Mouse (Mus musculus) thymus, adult 2 months (tissue): ENCODE results near the gene Prrt2. TPM values are rescaled to one million over a fixed set of nuclear protein-coding genes. Genes with fewer than 3 reads are reported as not detected.

ENCODE experiments used
- DNase-seq: peaks from one replicate; pipeline ENCODE4 v3.0.0; 2021
- H3K27ac ChIP-seq: fragments of 200-500 bp; 2 replicates; pipeline ENCODE4 v1.5.1; 2012; ENCODE audit warnings: low read length, control low read depth; ENCODE audit not compliant: control insufficient read depth, insufficient read depth
- H3K27me3 ChIP-seq: fragments of 200-500 bp; 2 replicates; pipeline ENCODE4 v1.6.1; 2012; ENCODE audit warnings: mild to moderate bottlenecking, low read length, moderate library complexity, mixed read lengths; ENCODE audit not compliant: control insufficient read depth, insufficient read depth
- H3K36me3 ChIP-seq: fragments of 200-500 bp; 2 replicates; pipeline ENCODE4 v1.6.1; 2012; ENCODE audit warnings: mild to moderate bottlenecking, low read length, moderate library complexity; ENCODE audit not compliant: control insufficient read depth, insufficient read depth
- H3K4me1 ChIP-seq: fragments of 200-500 bp; replicated peaks from 2 replicates; pipeline ENCODE4 v1.6.1; 2012; ENCODE audit warnings: low read length; ENCODE audit not compliant: control insufficient read depth, insufficient read depth
- H3K4me3 ChIP-seq: fragments of 200-500 bp; 2 replicates; pipeline ENCODE4 v1.5.1; 2012; ENCODE audit warnings: mild to moderate bottlenecking, low read length, control low read depth, moderate library complexity; ENCODE audit not compliant: control insufficient read depth, insufficient read depth
- CTCF ChIP-seq: fragments of 200-500 bp; IDR thresholded peaks from 2 replicates; pipeline ENCODE4 v1.5.1; 2012; ENCODE audit warnings: mild to moderate bottlenecking, control low read depth, low read length, moderate library complexity, borderline replicate concordance; ENCODE audit not compliant: control insufficient read depth, poor library complexity, insufficient read depth; ENCODE audit errors: extremely low read depth
- POLR2A ChIP-seq: fragments of 200-500 bp; IDR thresholded peaks from 2 replicates; pipeline ENCODE4 v1.6.1; 2012; ENCODE audit warnings: mild to moderate bottlenecking, low read length, control low read depth, moderate library complexity; ENCODE audit not compliant: control insufficient read depth, poor library complexity, insufficient read depth; ENCODE audit errors: extremely low read depth
- whole genome bisulfite sequencing: fragments of 180-500 bp; shearing (Covaris S2); methylation state at CpG from one replicate; pipeline ENCODE4 v1.1.7; 2018; 5-methylcytosine and 5-hydroxymethylcytosine counted together
- polyA plus RNA-seq: library from polyadenylated mRNA; depleted of rRNA; stranded (reverse); fragments of >200 nt; gene quantifications from 2 replicates; pipeline ENCODE4 v1.2.3, GENCODE M21; 2012

Gene Prrt2
- polyA plus RNA-seq, 1 experiment, result 53.1 TPM

DNA sequence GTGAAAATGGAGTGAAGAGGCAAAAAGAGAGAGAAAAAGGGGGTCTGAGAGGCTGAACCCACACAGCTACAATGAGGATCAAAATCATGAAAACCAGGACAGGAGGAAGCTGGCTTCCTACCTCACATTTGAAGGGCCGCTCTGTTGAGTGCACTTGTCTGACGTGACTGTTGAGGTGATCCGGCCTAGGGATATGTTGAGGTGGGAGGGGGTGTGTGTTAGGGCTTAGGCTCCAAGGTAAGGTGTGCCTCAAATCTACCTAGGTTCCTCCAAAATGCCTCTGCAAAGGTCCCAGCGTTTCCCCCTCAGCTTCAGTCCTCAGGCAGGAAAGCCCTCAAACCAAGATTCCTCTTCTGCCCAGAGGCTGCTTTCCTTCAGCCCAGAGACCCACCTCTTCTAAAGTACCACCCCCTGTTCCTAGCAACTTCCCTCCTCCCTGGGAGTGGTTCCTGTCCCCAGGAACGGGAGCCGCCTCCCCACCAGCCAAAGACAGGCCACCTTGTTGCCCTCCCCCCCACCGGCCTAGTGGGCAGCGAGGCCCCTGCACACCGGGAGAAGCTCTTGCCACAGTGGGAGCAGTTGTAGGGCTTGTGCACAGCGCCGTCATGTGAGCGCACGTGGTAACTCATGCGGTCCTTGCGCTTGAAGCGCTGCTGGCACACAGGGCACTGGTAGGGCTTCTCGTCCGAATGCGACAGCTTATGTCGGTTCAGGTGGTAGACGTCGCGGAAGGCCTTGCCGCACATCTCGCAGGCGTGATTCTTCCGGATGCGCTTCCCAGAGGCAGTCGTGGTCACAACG lies 3.9 kb upstream of the Prrt2 start:
- peak; percentile 87 for DNase-seq
- Histone ChIP-seq H3K27ac (peak overlapping the region; percentile 89), H3K27me3 (no peaks in the 10 kb centered on the region), H3K4me1 (peaks cover 48% of the 10 kb centered on the region), H3K4me3 (peak overlapping the region; percentile 86), H3K36me3 (peaks cover 7% of the 10 kb centered on the region; the same call in 1 of the 2 replicates)
- WGBS, result under 1% methylated on average over 30 of the region's 30 CpGs
- TF ChIP-seq CTCF, result peak; percentile 82
- 0 out of 2 replicates have a peak, but pooled peaks have one; percentile 48 for TF ChIP-seq POLR2A

GRCm38 (mm10) chr7:127023896-127024690 lies 3.1 kb upstream of the Prrt2 start:
- peak; percentile 71 for DNase-seq
- H3K27me3 ChIP-seq, result no peaks in the 10 kb centered on the region
- H3K4me1 ChIP-seq, result peaks cover 56% of the 10 kb centered on the region
- TF ChIP-seq POLR2A (no peak), CTCF (peak; percentile 49; the same call in 1 of the 2 replicates)
- H3K4me3 ChIP-seq, result peak overlapping the region; percentile 86
- WGBS, result 8% methylated on average over 19 of the region's 19 CpGs
- peaks cover 7% of the 10 kb centered on the region; the same call in 1 of the 2 replicates for H3K36me3 ChIP-seq
- H3K27ac ChIP-seq, result peak overlapping the region; percentile 89

GRCm38 (mm10) chr7:127023272-127023691 lies 2.3 kb upstream of the Prrt2 start:
- 80% methylated on average over 13 of the region's 13 CpGs for WGBS
- H3K27ac ChIP-seq, result peak overlapping the region; percentile 20; the same call in 1 of the 2 replicates
- H3K4me1 ChIP-seq, result peaks cover 64% of the 10 kb centered on the region
- H3K27me3 ChIP-seq, result no peaks in the 10 kb centered on the region
- TF ChIP-seq POLR2A, result no peak
- peak overlapping the region; percentile 86 for H3K4me3 ChIP-seq
- H3K36me3 ChIP-seq, result peaks cover 7% of the 10 kb centered on the region; the same call in 1 of the 2 replicates
- DNase-seq, result peak; percentile 34

GRCm38 (mm10) chr7:127022528-127023271 lies 1.7 kb upstream of the Prrt2 start:
- Histone ChIP-seq H3K36me3 (peaks cover 7% of the 10 kb centered on the region; the same call in 1 of the 2 replicates), H3K27ac (peak overlapping the region; percentile 20; the same call in 1 of the 2 replicates), H3K27me3 (no peaks in the 10 kb centered on the region), H3K4me1 (peaks cover 64% of the 10 kb centered on the region), H3K4me3 (peak overlapping the region; percentile 86; the same call in 1 of the 2 replicates)
- WGBS, result 62% methylated on average over 7 of the region's 7 CpGs
- DNase-seq, result peak; percentile 47
- TF ChIP-seq POLR2A (no peak), CTCF (no peak)

DNA sequence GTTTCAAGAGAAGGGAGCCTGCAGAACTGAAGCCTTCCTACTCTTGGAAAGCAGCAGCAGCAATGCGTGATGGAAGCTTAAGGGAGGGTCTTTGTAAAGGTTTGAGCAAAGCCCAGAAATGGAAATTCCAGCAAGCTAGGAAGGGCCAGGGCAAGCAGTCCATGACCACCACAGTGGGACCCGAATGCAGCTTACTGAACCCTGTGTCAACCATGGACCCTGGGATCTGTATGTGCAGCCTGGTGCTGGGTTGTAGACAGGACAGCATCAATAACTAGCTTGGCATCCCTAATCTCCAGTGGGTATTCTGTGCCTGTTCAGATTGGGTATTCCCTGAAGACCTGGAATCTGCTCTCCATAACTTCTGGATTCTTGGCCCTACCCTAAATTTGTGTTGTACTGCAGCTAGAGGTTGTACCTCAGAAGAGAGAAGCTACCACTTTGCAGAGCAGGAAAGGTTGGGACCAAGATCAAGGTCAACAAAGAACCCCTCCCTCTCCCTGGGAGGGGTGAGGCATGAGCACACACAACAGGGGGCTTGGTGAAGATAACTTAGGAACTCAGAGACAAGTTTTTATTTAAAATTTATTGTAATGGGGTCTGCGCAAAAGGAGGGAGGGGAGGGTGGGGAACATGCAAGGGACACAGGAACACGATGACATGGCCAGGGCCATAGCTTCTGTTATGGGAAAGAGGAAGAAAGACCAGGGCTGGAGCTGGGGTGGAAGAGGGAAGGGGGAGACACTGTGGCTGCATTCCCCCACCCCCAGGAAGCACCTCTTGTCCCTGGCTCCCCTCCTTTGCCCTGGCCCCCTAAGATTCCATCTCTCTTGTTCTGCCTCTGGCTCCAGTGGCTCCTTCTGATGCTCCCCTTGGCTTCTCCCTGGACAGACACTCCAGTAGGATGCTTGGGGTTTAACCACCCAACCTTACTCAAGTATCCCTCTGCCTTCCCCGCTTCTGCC lies 834 bp upstream of the Prrt2 start:
- Histone ChIP-seq H3K27me3 (no peaks in the 10 kb centered on the region), H3K4me3 (peak overlapping the region; percentile 31), H3K4me1 (peaks cover 65% of the 10 kb centered on the region), H3K36me3 (peaks cover 7% of the 10 kb centered on the region; the same call in 1 of the 2 replicates), H3K27ac (peak overlapping the region; percentile 51)
- no peak for DNase-seq
- WGBS, result 53% methylated on average over 5 of the region's 5 CpGs
- TF ChIP-seq POLR2A (0 out of 2 replicates have a peak, but pooled peaks have one; percentile 4), CTCF (no peak)
